Mouse (Mus musculus): ENCODE data around the gene Wnt4. TPM values are rescaled to one million over a fixed set of nuclear protein-coding genes. Genes with fewer than 3 reads are reported as not detected.

Gene Wnt4
- polyA plus RNA-seq, 1 experiment: 11.7 TPM

- 67% methylated on average over 11 of the region's 11 CpGs for WGBS
- no peak for DNase-seq
- Histone ChIP-seq H3K4me1 (ENCODE audit: control insufficient read depth, insufficient read depth, low read length) (no peaks in the 10 kb centered on the region), H3K4me3 (replicated peaks; ENCODE audit: extremely low read depth, low read depth, low read length) (no peak overlapping the region)
- TF ChIP-seq CTCF (IDR thresholded peaks at IDR 0.05; ENCODE audit: insufficient read depth, low read length): no peak
- TF ChIP-seq POLR2A (IDR thresholded peaks at IDR 0.05; ENCODE audit: borderline replicate concordance, extremely low read depth, low read depth, low read length): no peak
These were observed 23.7 kb upstream of the Wnt4 start for GRCm38 (mm10) chr4:137253601-137254000.

GRCm38 (mm10) chr4:137254206-137254976, 22.9 kb upstream of the Wnt4 start:
- H3K4me1 ChIP-seq (ENCODE audit: control insufficient read depth, insufficient read depth, low read length): no peaks in the 10 kb centered on the region
- H3K4me3 ChIP-seq (replicated peaks; ENCODE audit: extremely low read depth, low read depth, low read length): no peak overlapping the region
- TF ChIP-seq CTCF (IDR thresholded peaks at IDR 0.05; ENCODE audit: insufficient read depth, low read length) (no peak), POLR2A (IDR thresholded peaks at IDR 0.05; ENCODE audit: borderline replicate concordance, extremely low read depth, low read depth, low read length) (no peak)
- no peak for DNase-seq
- WGBS: 68% methylated on average over 17 of the region's 17 CpGs

- no peaks in the 10 kb centered on the region for H3K4me1 ChIP-seq (ENCODE audit: control insufficient read depth, insufficient read depth, low read length)
- WGBS: 64% methylated on average over 8 of the region's 8 CpGs
- no peak for DNase-seq
- TF ChIP-seq POLR2A (IDR thresholded peaks at IDR 0.05; ENCODE audit: borderline replicate concordance, extremely low read depth, low read depth, low read length) (no peak), CTCF (IDR thresholded peaks at IDR 0.05; ENCODE audit: insufficient read depth, low read length) (no peak)
- no peak overlapping the region for H3K4me3 ChIP-seq (replicated peaks; ENCODE audit: extremely low read depth, low read depth, low read length)
These were observed 21.7 kb upstream of the Wnt4 start for GRCm38 (mm10) chr4:137255568-137255967.

GRCm38 (mm10) chr4:137261826-137262225, 15.5 kb upstream of the Wnt4 start:
- DNase-seq: no peak
- 79% methylated on average over 6 of the region's 6 CpGs for WGBS
- no peak overlapping the region for H3K4me3 ChIP-seq (replicated peaks; ENCODE audit: extremely low read depth, low read depth, low read length)
- TF ChIP-seq CTCF (IDR thresholded peaks at IDR 0.05; ENCODE audit: insufficient read depth, low read length) (no peak), POLR2A (IDR thresholded peaks at IDR 0.05; ENCODE audit: borderline replicate concordance, extremely low read depth, low read depth, low read length) (no peak)
- no peaks in the 10 kb centered on the region for H3K4me1 ChIP-seq (ENCODE audit: control insufficient read depth, insufficient read depth, low read length)

- TF ChIP-seq POLR2A (IDR thresholded peaks at IDR 0.05; ENCODE audit: borderline replicate concordance, extremely low read depth, low read depth, low read length): no peak
- TF ChIP-seq CTCF (IDR thresholded peaks at IDR 0.05; ENCODE audit: insufficient read depth, low read length): no peak
- no peak overlapping the region for H3K4me3 ChIP-seq (replicated peaks; ENCODE audit: extremely low read depth, low read depth, low read length)
- H3K4me1 ChIP-seq (ENCODE audit: control insufficient read depth, insufficient read depth, low read length): no peaks in the 10 kb centered on the region
- no peak for DNase-seq
- whole genome bisulfite sequencing: 65% methylated on average over 13 of the region's 13 CpGs
These were observed 13.2 kb upstream of the Wnt4 start for GRCm38 (mm10) chr4:137264066-137264465.

- no peaks in the 10 kb centered on the region for H3K4me1 ChIP-seq (ENCODE audit: control insufficient read depth, insufficient read depth, low read length)
- 87% methylated on average over 5 of the region's 5 CpGs for WGBS
- TF ChIP-seq CTCF (IDR thresholded peaks at IDR 0.05; ENCODE audit: insufficient read depth, low read length) (no peak), POLR2A (IDR thresholded peaks at IDR 0.05; ENCODE audit: borderline replicate concordance, extremely low read depth, low read depth, low read length) (no peak)
- DNase-seq: no peak
- no peak overlapping the region for H3K4me3 ChIP-seq (replicated peaks; ENCODE audit: extremely low read depth, low read depth, low read length)
These were observed 12.2 kb upstream of the Wnt4 start for GRCm38 (mm10) chr4:137265116-137265515.

- no peak for DNase-seq
- WGBS: 71% methylated on average over 8 of the region's 8 CpGs
- H3K4me3 ChIP-seq (replicated peaks; ENCODE audit: extremely low read depth, low read depth, low read length): no peak overlapping the region
- no peak for TF ChIP-seq CTCF (IDR thresholded peaks at IDR 0.05; ENCODE audit: insufficient read depth, low read length)
- no peak for TF ChIP-seq POLR2A (IDR thresholded peaks at IDR 0.05; ENCODE audit: borderline replicate concordance, extremely low read depth, low read depth, low read length)
- no peaks in the 10 kb centered on the region for H3K4me1 ChIP-seq (ENCODE audit: control insufficient read depth, insufficient read depth, low read length)
These were observed 8.7 kb upstream of the Wnt4 start for GRCm38 (mm10) chr4:137268541-137268940.

- DNase-seq: no peak
- Histone ChIP-seq H3K4me1 (ENCODE audit: control insufficient read depth, insufficient read depth, low read length) (no peaks in the 10 kb centered on the region), H3K4me3 (replicated peaks; ENCODE audit: extremely low read depth, low read depth, low read length) (no peak overlapping the region)
- 76% methylated on average over 8 of the region's 8 CpGs for WGBS
- TF ChIP-seq CTCF (IDR thresholded peaks at IDR 0.05; ENCODE audit: insufficient read depth, low read length): no peak
- TF ChIP-seq POLR2A (IDR thresholded peaks at IDR 0.05; ENCODE audit: borderline replicate concordance, extremely low read depth, low read depth, low read length): no peak
These were observed 5.4 kb upstream of the Wnt4 start for GRCm38 (mm10) chr4:137271856-137272255.

GRCm38 (mm10) chr4:137274304-137274703, 3.0 kb upstream of the Wnt4 start:
- TF ChIP-seq POLR2A (IDR thresholded peaks at IDR 0.05; ENCODE audit: borderline replicate concordance, extremely low read depth, low read depth, low read length) (no peak), CTCF (IDR thresholded peaks at IDR 0.05; ENCODE audit: insufficient read depth, low read length) (no peak)
- WGBS: 26% methylated on average over 6 of the region's 6 CpGs
- Histone ChIP-seq H3K4me3 (replicated peaks; ENCODE audit: extremely low read depth, low read depth, low read length) (no peak overlapping the region), H3K4me1 (ENCODE audit: control insufficient read depth, insufficient read depth, low read length) (no peaks in the 10 kb centered on the region)
- DNase-seq: no peak
